ENCODE assay signal across 7 mouse cellular contexts in the genomic region with DNA sequence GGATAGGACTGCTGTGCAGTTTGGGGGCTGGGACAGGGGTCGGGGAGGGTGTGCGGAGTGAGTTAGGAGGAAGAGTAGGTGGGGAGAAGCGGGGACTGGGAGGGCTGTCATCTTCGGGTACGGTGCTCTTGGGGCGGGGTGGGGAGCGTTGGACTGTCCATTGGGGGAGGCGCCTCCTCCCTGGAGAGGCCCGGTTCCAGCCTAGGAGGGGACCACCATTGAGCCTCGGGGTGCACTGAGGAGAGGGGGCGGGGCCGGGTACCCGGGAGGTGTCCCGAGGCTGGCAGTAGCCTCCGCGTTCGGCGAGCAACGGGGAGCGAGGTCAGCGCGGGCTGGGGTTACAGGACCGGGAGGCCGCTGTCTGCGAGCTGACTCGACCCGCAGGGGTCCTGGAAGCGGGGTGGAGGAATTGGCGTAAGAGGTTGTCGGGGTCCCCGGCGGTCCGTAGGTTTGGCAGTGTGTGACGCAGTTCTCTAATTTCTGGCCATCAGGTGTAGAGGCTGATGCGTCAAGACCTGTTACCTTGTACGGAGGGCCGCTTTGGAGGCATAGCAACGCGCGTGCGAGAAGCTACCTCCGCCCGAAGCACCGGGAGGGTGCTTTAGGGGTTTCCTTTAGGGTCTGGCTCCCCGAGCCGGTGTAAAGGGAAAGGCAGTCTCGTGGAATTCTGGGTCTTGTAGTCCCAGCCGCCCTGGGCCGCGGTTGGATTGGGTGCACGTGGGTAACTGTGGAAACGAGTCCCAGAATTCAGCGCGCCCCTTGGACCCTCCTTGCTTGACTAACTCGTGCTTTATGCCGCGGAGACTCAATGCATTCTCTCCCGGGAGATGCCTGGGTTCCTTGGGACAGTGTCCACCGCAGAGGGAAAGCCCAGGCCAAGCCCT. TPM values are rescaled to one million over a fixed set of nuclear protein-coding genes. Genes with fewer than 3 reads are reported as not detected.
DNase-seq lines count a peak whose midpoint lies in the region; ATAC-seq and TF ChIP-seq lines count a peak whose summit lies in the region.

No protein-coding gene starts in this region.

- no peaks in the 10 kb centered on the region for H3K27me3 ChIP-seq in heart, adult 2 months (ENCODE audit: control insufficient read depth, insufficient read depth, low read length)
- no peaks in the 10 kb centered on the region for H3K27me3 ChIP-seq in limb, embryonic 13.5 days
- H3K27me3 ChIP-seq in midbrain, embryonic 16.5 days (ENCODE audit: control insufficient read depth, insufficient read depth, low read depth, low read length) = no peaks in the 10 kb centered on the region

- 0 out of 2 replicates have a peak, but pooled peaks have one; percentile 25 for TF ChIP-seq EP300 in heart, adult 2 months (IDR thresholded peaks at IDR 0.05; ENCODE audit: insufficient read depth, low read depth, low read length)

- under 1% methylated on average over 57 of the region's 59 CpGs for WGBS in heart, adult 2 months
- WGBS in limb, embryonic 13.5 days = under 1% methylated on average over 59 of the region's 59 CpGs
- under 1% methylated on average over 55 of the region's 59 CpGs for WGBS in midbrain, embryonic 16.5 days

- peak overlapping the region; percentile 97 for H3K4me2 ChIP-seq in limb, embryonic 13.5 days (replicated peaks)
- H3K4me2 ChIP-seq in midbrain, embryonic 16.5 days (ENCODE audit: low read length) = peak overlapping the region; percentile 79

- peak overlapping the region; percentile 76 for H3K27ac ChIP-seq in heart, adult 2 months
- H3K27ac ChIP-seq in limb, embryonic 13.5 days = peak overlapping the region; percentile 22; the same call in 1 of the 2 replicates
- peak overlapping the region; percentile 90 for H3K27ac ChIP-seq in midbrain, embryonic 16.5 days (ENCODE audit: low read length)

- TF ChIP-seq CTCF in heart, adult 2 months (IDR thresholded peaks at IDR 0.05) = no peak

- ATAC-seq in limb, embryonic 13.5 days (ENCODE audit: low FRiP score, low read depth) = peak; percentile 73
- ATAC-seq in midbrain, embryonic 16.5 days = peak; percentile 80

- H3K4me1 ChIP-seq in heart, adult 2 months (ENCODE audit: control insufficient read depth, insufficient read depth, low read length) = peaks cover 2% of the 10 kb centered on the region; the same call in 1 of the 2 replicates
- peaks cover 12% of the 10 kb centered on the region for H3K4me1 ChIP-seq in limb, embryonic 13.5 days
- peaks cover 24% of the 10 kb centered on the region for H3K4me1 ChIP-seq in midbrain, embryonic 16.5 days (ENCODE audit: control insufficient read depth, insufficient read depth, low read length)

- DNase-seq in adrenal gland, postnatal 10 days = peak; percentile 91
- DNase-seq in embryo, embryonic 9.5 days (ENCODE audit: extremely low spot score) = peak; percentile 90
- DNase-seq in heart, adult 2 months = peak; percentile 86 to 89
- peak; percentile 91 to 93 for DNase-seq in kidney, adult 8-10 months
- DNase-seq in spleen, postnatal 10 days (ENCODE audit: low spot score in 2 of 2) = peak; percentile 40 to 79

- intact Hi-C loops in heart, adult 2 months (cut with DNase I) = loop anchor here (5.0 to 10.0 kb wide), 2 partner anchors 145 to 197 kb away; a partner anchor contains a TSS

- H3K79me2 ChIP-seq in heart, adult 2 months (replicated peaks; ENCODE audit: control insufficient read depth, insufficient read depth, low read length) = no peaks in the 10 kb centered on the region

- H3K4me3 ChIP-seq in heart, adult 2 months = peak overlapping the region; percentile 95
- peak overlapping the region; percentile 84 for H3K4me3 ChIP-seq in limb, embryonic 13.5 days
- peak overlapping the region; percentile 83 for H3K4me3 ChIP-seq in midbrain, embryonic 16.5 days (ENCODE audit: low read depth, low read length)

- H3K9ac ChIP-seq in heart, adult 2 months (ENCODE audit: low read depth, low read length) = peak overlapping the region; percentile 84
- peak overlapping the region; percentile 78 for H3K9ac ChIP-seq in limb, embryonic 13.5 days
- H3K9ac ChIP-seq in midbrain, embryonic 16.5 days (ENCODE audit: low read depth, low read length) = peak overlapping the region; percentile 79

- H3K36me3 ChIP-seq in heart, adult 2 months (ENCODE audit: control insufficient read depth, insufficient read depth, low read length) = no peaks in the 10 kb centered on the region
- no peaks in the 10 kb centered on the region for H3K36me3 ChIP-seq in limb, embryonic 13.5 days
- no peaks in the 10 kb centered on the region for H3K36me3 ChIP-seq in midbrain, embryonic 16.5 days (ENCODE audit: control insufficient read depth, insufficient read depth, low read length)

- peak; percentile 64 for TF ChIP-seq POLR2A in heart, adult 2 months (IDR thresholded peaks at IDR 0.05; ENCODE audit: insufficient read depth, low read depth, low read length)

- no peaks in the 10 kb centered on the region for H3K9me3 ChIP-seq in limb, embryonic 13.5 days
- H3K9me3 ChIP-seq in midbrain, embryonic 16.5 days (replicated peaks; ENCODE audit: control insufficient read depth, low read length, poor library complexity, severe bottlenecking) = no peaks in the 10 kb centered on the region

RNA-seq across cellular contexts. Expression of a gene that starts 11.3 kb away (rescaled TPM):
- total RNA-seq in adrenal gland, postnatal 10 days (2021) = 10 to 100 TPM; 27.9 to 32.0 TPM
- 10 to 100 TPM; 17.2 to 17.4 TPM for total RNA-seq in heart, adult 2 months (2021)
- 4.7 and 9.6 TPM in 2 replicates for polyA plus RNA-seq in heart, adult 2 months (2012; rRNA removed)
- 31.9 and 32.7 TPM in 2 replicates for polyA plus RNA-seq in limb, embryonic 13.5 days (2015; fragmentation: Nextera tagmentation; extraction: Ambion mirVana)
- polyA plus RNA-seq in midbrain, embryonic 16.5 days (2015; fragmentation: Nextera tagmentation; extraction: Ambion mirVana) = 51.5 and 56.3 TPM in 2 replicates

Comparison
In these comparisons a context has a peak if more than half of its experiments do, and no peak if none do; other contexts are left out.
1. Peak in every context shown above with its lines: DNase-seq, ATAC-seq, H3K4me3 ChIP-seq and H3K27ac ChIP-seq.
2. H3K27ac ChIP-seq: peak in every context shown above with its lines; median percentile 90 in midbrain, embryonic 16.5 days; 76 in heart, adult 2 months; 22 in limb, embryonic 13.5 days.